Mouse (Mus musculus): ENCODE measurements around the gene Krt76.

DNA sequence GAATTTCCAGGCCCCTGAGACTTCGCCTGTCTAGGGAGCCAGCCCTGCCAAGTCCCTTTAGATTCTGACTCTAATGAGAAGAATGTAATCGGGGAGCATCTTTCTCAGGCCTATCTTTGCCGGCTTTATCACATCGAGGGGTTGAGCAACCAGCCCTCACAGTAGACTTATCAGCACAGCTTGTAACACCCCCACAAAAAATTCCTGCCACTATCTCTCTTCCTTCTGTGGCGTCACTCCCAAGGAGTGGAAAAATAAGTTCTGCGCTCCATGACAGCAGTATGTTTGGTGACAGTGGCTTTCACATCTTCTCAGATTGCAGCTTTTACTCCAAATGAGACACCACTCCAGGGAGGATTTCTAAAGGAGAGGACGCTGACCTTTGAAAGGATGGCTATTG is 26.0 kb downstream of the Krt76 start:
- no peak for TF ChIP-seq CTCF (IDR thresholded peaks at IDR 0.05; ENCODE audit: low read depth)
- no peak for TF ChIP-seq EP300 (optimal IDR thresholded peaks at IDR 0.05)

Measured in stomach, postnatal 0 days (tissue).